Comparison of ENCODE assay signal across 20 mouse cellular contexts in genomic region chr13:57744667-57745066, GRCm38 (mm10).
"Had no signal": no experiment of that assay in that cellular context is flagged by ENCODE, and none has a peak within 500 bp of the region (broad histone marks: within the 10 kb centered on the region; RNA-seq: fewer than 3 reads in every experiment).

No protein-coding gene starts in this region.

- H3K4me1 ChIP-seq: lung, embryonic 15.5 days had no signal

- H3K27me3 ChIP-seq: lung, embryonic 15.5 days; midbrain, embryonic 12.5 days; neural tube, embryonic 13.5 days; neural tube, embryonic 15.5 days had no signal

- H3K36me3 ChIP-seq: lung, embryonic 15.5 days; midbrain, embryonic 10.5 days; midbrain, embryonic 12.5 days; neural tube, embryonic 13.5 days; neural tube, embryonic 15.5 days had no signal

- ATAC-seq: lung, postnatal 0 days; midbrain, embryonic 16.5 days had no signal

- H3K4me3 ChIP-seq: lung, embryonic 15.5 days; midbrain, embryonic 10.5 days; midbrain, embryonic 12.5 days; myocyte; neural tube, embryonic 13.5 days; neural tube, embryonic 15.5 days had no signal

- H3K9ac ChIP-seq: lung, embryonic 15.5 days; midbrain, embryonic 12.5 days; neural tube, embryonic 13.5 days; neural tube, embryonic 15.5 days had no signal

- H3K27ac ChIP-seq: lung, embryonic 15.5 days; midbrain, embryonic 10.5 days; midbrain, embryonic 12.5 days; neural tube, embryonic 13.5 days; neural tube, embryonic 15.5 days had no signal

- H3K4me2 ChIP-seq: lung, embryonic 15.5 days; midbrain, embryonic 12.5 days; neural tube, embryonic 13.5 days; neural tube, embryonic 15.5 days had no signal

- DNase-seq: lung, adult 2 months; lung, postnatal 14 days; lung, postnatal 4 days; midbrain, embryonic 14.5 days; retina, postnatal 1 day; right cerebral cortex, adult 18-20 months; right cerebral cortex, postnatal 25 days; right cerebral cortex, postnatal 4 days; spleen, adult 18-20 months; thymus, adult 18-20 months; thymus, postnatal 14 days; thymus, postnatal 36 days had no signal

- H3K9me3 ChIP-seq: lung, embryonic 15.5 days; neural tube, embryonic 13.5 days; neural tube, embryonic 15.5 days had no signal
